Comparison of ENCODE assay signal across 10 mouse cellular contexts in genomic region chr1:181230731-181231148, GRCm38 (mm10). TPM values are rescaled to one million over a fixed set of nuclear protein-coding genes. Genes with fewer than 3 reads are reported as not detected.
DNase-seq lines count a peak whose midpoint lies in the region; ATAC-seq lines count a peak whose summit lies in the region.
"Had no signal": no experiment of that assay in that cellular context is flagged by ENCODE, and none has a peak within 500 bp of the region (broad histone marks: within the 10 kb centered on the region; RNA-seq: fewer than 3 reads in every experiment).

No protein-coding gene starts in this region.

- no peak for DNase-seq in embryonic facial prominence, embryonic 14.5 days (ENCODE audit: low spot score)
- no peak for DNase-seq in embryonic facial prominence, embryonic 10.5 days (ENCODE audit: low spot score)
- DNase-seq in NIH3T3 (ENCODE audit: low read depth): peak; percentile 37
- no peak for DNase-seq in right cerebral cortex, postnatal 14 days
- DNase-seq in hindbrain, embryonic 14.5 days (ENCODE audit: low spot score): no peak
- DNase-seq in embryo, embryonic 10.5 days (ENCODE audit: low spot score): no peak

- H3K4me2 ChIP-seq in embryonic facial prominence, embryonic 14.5 days (ENCODE audit: low read depth, low read length): no peak overlapping the region
- H3K4me2 ChIP-seq in intestine, embryonic 16.5 days (ENCODE audit: low read depth, low read length): no peak overlapping the region
- H3K4me2 ChIP-seq in hindbrain, embryonic 14.5 days (replicated peaks): no peak overlapping the region
- H3K4me2 ChIP-seq: hindbrain, embryonic 15.5 days had no signal

- 35% methylated on average over 10 of the region's 10 CpGs for WGBS in embryonic facial prominence, embryonic 14.5 days
- 42% methylated on average over 10 of the region's 10 CpGs for WGBS in embryonic facial prominence, embryonic 10.5 days
- WGBS in intestine, embryonic 16.5 days: 21% methylated on average over 10 of the region's 10 CpGs
- WGBS in hindbrain, embryonic 14.5 days: 41% methylated on average over 10 of the region's 10 CpGs

- no peak overlapping the region for H3K27ac ChIP-seq in embryonic facial prominence, embryonic 14.5 days (replicated peaks; ENCODE audit: low read depth, low read length)
- H3K27ac ChIP-seq in embryonic facial prominence, embryonic 10.5 days (replicated peaks): no peak overlapping the region
- no peak overlapping the region for H3K27ac ChIP-seq in intestine, embryonic 16.5 days (ENCODE audit: low read length)
- H3K27ac ChIP-seq in hindbrain, embryonic 14.5 days: no peak overlapping the region
- H3K27ac ChIP-seq: hindbrain, embryonic 15.5 days had no signal

- 0 out of 2 replicates have a peak, but pooled peaks have one; percentile 16 for ATAC-seq in embryonic facial prominence, embryonic 14.5 days (ENCODE audit: low read depth)
- ATAC-seq in intestine, embryonic 16.5 days: peak; percentile 31
- ATAC-seq in megakaryocyte, adult 5-6 weeks (ENCODE audit: poor library complexity, severe bottlenecking): peak; percentile 49
- ATAC-seq in hindbrain, embryonic 14.5 days (ENCODE audit: low FRiP score): no peak

- no peaks in the 10 kb centered on the region for H3K27me3 ChIP-seq in embryonic facial prominence, embryonic 14.5 days (replicated peaks; ENCODE audit: control insufficient read depth, insufficient read depth, low read length)
- H3K27me3 ChIP-seq in embryonic facial prominence, embryonic 10.5 days (replicated peaks; ENCODE audit: low read depth, poor library complexity, severe bottlenecking): no peaks in the 10 kb centered on the region
- no peaks in the 10 kb centered on the region for H3K27me3 ChIP-seq in intestine, embryonic 16.5 days (replicated peaks; ENCODE audit: control insufficient read depth, insufficient read depth, low read length)
- no peaks in the 10 kb centered on the region for H3K27me3 ChIP-seq in hindbrain, embryonic 14.5 days (ENCODE audit: control insufficient read depth, insufficient read depth, low read length)
- H3K27me3 ChIP-seq: hindbrain, embryonic 15.5 days had no signal

- no peak overlapping the region for H3K9ac ChIP-seq in embryonic facial prominence, embryonic 14.5 days (ENCODE audit: low read depth, low read length)
- H3K9ac ChIP-seq in intestine, embryonic 16.5 days (ENCODE audit: low read depth, low read length): no peak overlapping the region
- H3K9ac ChIP-seq in hindbrain, embryonic 14.5 days: no peak overlapping the region
- H3K9ac ChIP-seq: hindbrain, embryonic 15.5 days had no signal

- H3K4me1 ChIP-seq in embryonic facial prominence, embryonic 14.5 days (ENCODE audit: control insufficient read depth, insufficient read depth, low read length): no peaks in the 10 kb centered on the region
- H3K4me1 ChIP-seq in embryonic facial prominence, embryonic 10.5 days: peaks cover 22% of the 10 kb centered on the region
- peaks cover 12% of the 10 kb centered on the region for H3K4me1 ChIP-seq in intestine, embryonic 16.5 days (ENCODE audit: control insufficient read depth, insufficient read depth, low read length)
- H3K4me1 ChIP-seq in hindbrain, embryonic 14.5 days (replicated peaks; ENCODE audit: control insufficient read depth, insufficient read depth, low read length): no peaks in the 10 kb centered on the region

- H3K36me3 ChIP-seq in embryonic facial prominence, embryonic 14.5 days (ENCODE audit: control insufficient read depth, insufficient read depth, low read length): no peaks in the 10 kb centered on the region
- H3K36me3 ChIP-seq in embryonic facial prominence, embryonic 10.5 days (replicated peaks): no peaks in the 10 kb centered on the region
- no peaks in the 10 kb centered on the region for H3K36me3 ChIP-seq in intestine, embryonic 16.5 days (ENCODE audit: control insufficient read depth, insufficient read depth, low read length)
- no peaks in the 10 kb centered on the region for H3K36me3 ChIP-seq in hindbrain, embryonic 14.5 days (replicated peaks; ENCODE audit: control insufficient read depth, insufficient read depth)
- H3K36me3 ChIP-seq: hindbrain, embryonic 15.5 days had no signal

- no peak overlapping the region for H3K4me3 ChIP-seq in embryonic facial prominence, embryonic 14.5 days (ENCODE audit: low read depth, low read length)
- H3K4me3 ChIP-seq in embryonic facial prominence, embryonic 10.5 days: no peak overlapping the region
- H3K4me3 ChIP-seq in intestine, embryonic 16.5 days (ENCODE audit: low read length): no peak overlapping the region
- H3K4me3 ChIP-seq in hindbrain, embryonic 14.5 days (replicated peaks; ENCODE audit: low read length): no peak overlapping the region
- H3K4me3 ChIP-seq: hindbrain, embryonic 15.5 days had no signal

- H3K9me3 ChIP-seq in embryonic facial prominence, embryonic 14.5 days (ENCODE audit: control insufficient read depth, low read length): no peaks in the 10 kb centered on the region
- H3K9me3 ChIP-seq in embryonic facial prominence, embryonic 10.5 days: no peaks in the 10 kb centered on the region
- no peaks in the 10 kb centered on the region for H3K9me3 ChIP-seq in intestine, embryonic 16.5 days (ENCODE audit: control insufficient read depth, low read length)
- no peaks in the 10 kb centered on the region for H3K9me3 ChIP-seq in hindbrain, embryonic 14.5 days (ENCODE audit: control insufficient read depth, low read length)
- H3K9me3 ChIP-seq: G1E; hindbrain, embryonic 15.5 days had no signal

RNA-seq across cellular contexts. Expression of gene Wdr26, which starts 18.9 kb away (rescaled TPM):
- polyA plus RNA-seq in embryonic facial prominence, embryonic 14.5 days (2014; fragmentation: Nextera tagmentation; extraction: Ambion mirVana): 41.7 and 50.8 TPM in 2 replicates
- 30.3 and 30.9 TPM in 2 replicates for polyA plus RNA-seq in embryonic facial prominence, embryonic 10.5 days (2016; fragmentation: Nextera tagmentation; extraction: Ambion mirVana)
- 22.4 and 25.5 TPM in 2 replicates for polyA plus RNA-seq in intestine, embryonic 16.5 days (2015; fragmentation: Nextera tagmentation; extraction: Ambion mirVana)
- 257 and 258 TPM in 2 replicates for total RNA-seq in megakaryocyte, adult 5-6 weeks (2015)
- total RNA-seq in megakaryocyte, adult 5-6 weeks (2017): 235 and 244 TPM in 2 replicates
- polyA plus RNA-seq in hindbrain, embryonic 14.5 days (2014; fragmentation: Nextera tagmentation; extraction: Ambion mirVana): 45.7 and 49.8 TPM in 2 replicates
